Mouse (Mus musculus) CH12.LX (cell line): ENCODE measurements around the gene Mfsd6l. TPM values are rescaled to one million over a fixed set of nuclear protein-coding genes. Genes with fewer than 3 reads are reported as not detected.
A peak's percentile ranks its signal among the peaks of the same experiment; 100 is the strongest.

Experiments
- DNase-seq: peaks from one replicate; pipeline ENCODE4 v3.0.0-alpha.2; 2013; ENCODE audit errors: extremely low read depth
- H3K27ac ChIP-seq: 2 replicates; pipeline ENCODE4 v1.5.1; 2012; ENCODE audit warnings: low read depth, mild to moderate bottlenecking, control low read depth, moderate library complexity; ENCODE audit not compliant: insufficient read depth
- H3K27me3 ChIP-seq: replicated peaks from 2 replicates; pipeline ENCODE3; 2012; ENCODE audit warnings: inconsistent platforms
- H3K36me3 ChIP-seq, 2 experiments: replicated peaks in 1 of 2; 2 replicates each; pipeline versions ENCODE3 to v1.6.1; 2012; ENCODE audit warnings: inconsistent platforms in 1 of 2, low read length in 1 of 2, mild to moderate bottlenecking in 1 of 2, mixed read lengths in 1 of 2, moderate library complexity in 1 of 2; ENCODE audit not compliant: control insufficient read depth in 1 of 2, insufficient read depth in 1 of 2
- H3K4me1 ChIP-seq, 2 experiments: 2 replicates each; pipeline ENCODE4 v1.6.1; 2012; ENCODE audit warnings: inconsistent platforms in 1 of 2, moderate library complexity in 1 of 2; ENCODE audit not compliant: insufficient read depth in 2 of 2, control insufficient read depth in 1 of 2
- H3K4me2 ChIP-seq: 2 replicates; pipeline ENCODE4 v1.6.1; 2012; ENCODE audit warnings: low read depth, mild to moderate bottlenecking, control low read depth; ENCODE audit not compliant: poor library complexity, insufficient read depth, severe bottlenecking
- H3K4me3 ChIP-seq, 3 experiments: fragments of 150-350 bp in 1 of 3; sonication (generic) in 1 of 3; replicated peaks in 1 of 3; 2 replicates each; pipeline versions ENCODE3 to v1.5.1; 2011 to 2012; ENCODE audit warnings: low read depth in 2 of 3, low read length in 2 of 3, mild to moderate bottlenecking in 2 of 3, moderate library complexity in 2 of 3, control low read depth in 1 of 3, improper control_type of control experiment in 1 of 3, inconsistent platforms in 1 of 3, mixed read lengths in 1 of 3; ENCODE audit not compliant: poor library complexity in 1 of 3
- H3K79me2 ChIP-seq: replicated peaks from 2 replicates; pipeline ENCODE4 v1.6.1; 2012; ENCODE audit warnings: mild to moderate bottlenecking, moderate library complexity; ENCODE audit not compliant: control insufficient read depth, poor library complexity, insufficient read depth, severe bottlenecking; ENCODE audit errors: extremely low read depth
- H3K9ac ChIP-seq: 2 replicates; pipeline ENCODE4 v1.6.1; 2012; ENCODE audit warnings: low read depth, mild to moderate bottlenecking, control low read depth, moderate library complexity; ENCODE audit not compliant: insufficient read depth
- H3K9me3 ChIP-seq: replicated peaks from 2 replicates; pipeline ENCODE3; 2012; ENCODE audit warnings: low read length, inconsistent platforms, mixed read lengths
- CTCF ChIP-seq, 2 experiments: IDR thresholded peaks in 1 of 2; conservative IDR thresholded peaks in 1 of 2; 2 replicates each; pipeline ENCODE4 v1.5.1; 2011 to 2012; ENCODE audit warnings: low read depth in 2 of 2, low read length in 2 of 2, improper control_type of control experiment in 1 of 2, inconsistent platforms in 1 of 2, mild to moderate bottlenecking in 1 of 2, moderate library complexity in 1 of 2
- E2F4 ChIP-seq: IDR thresholded peaks from 2 replicates; pipeline ENCODE4 v1.6.1; 2011; ENCODE audit warnings: low read depth, low read length, improper control_type of control experiment; ENCODE audit not compliant: insufficient replicate concordance
- ELF1 ChIP-seq: IDR thresholded peaks from 2 replicates; pipeline ENCODE4 v1.6.1; 2014; ENCODE audit warnings: low read depth, mild to moderate bottlenecking, inconsistent platforms, low read length, improper control_type of control experiment
- GABPA ChIP-seq: IDR thresholded peaks from 2 replicates; pipeline ENCODE4 v1.6.1; 2012; ENCODE audit warnings: low read depth, low read length, improper control_type of control experiment, inconsistent platforms; ENCODE audit not compliant: insufficient replicate concordance
- JUN ChIP-seq: IDR thresholded peaks from 2 replicates; pipeline ENCODE4 v1.6.1; 2011; ENCODE audit warnings: low read depth, mild to moderate bottlenecking, low read length, improper control_type of control experiment, moderate library complexity; ENCODE audit not compliant: insufficient read depth
- MAFK ChIP-seq: IDR thresholded peaks from 2 replicates; pipeline ENCODE4 v1.6.1; 2011; ENCODE audit warnings: low read length, improper control_type of control experiment; ENCODE audit not compliant: insufficient replicate concordance
- MYC ChIP-seq: IDR thresholded peaks from 2 replicates; pipeline ENCODE4 v1.6.1; 2011; ENCODE audit warnings: low read depth, mild to moderate bottlenecking, improper control_type of control experiment, low read length
- NRF1 ChIP-seq: IDR thresholded peaks from 2 replicates; pipeline ENCODE4 v1.6.1; 2014; ENCODE audit warnings: low read depth, mild to moderate bottlenecking, inconsistent platforms, low read length, improper control_type of control experiment, moderate library complexity
- RAD21 ChIP-seq: IDR thresholded peaks from 2 replicates; pipeline ENCODE4 v1.6.1; 2011; ENCODE audit warnings: low read depth, mild to moderate bottlenecking, low read length, improper control_type of control experiment, moderate library complexity
- RCOR1 ChIP-seq: conservative IDR thresholded peaks from 2 replicates; pipeline ENCODE4 v1.6.1; 2012; ENCODE audit warnings: low read depth, mild to moderate bottlenecking, inconsistent platforms, low read length, improper control_type of control experiment
- SMC3 ChIP-seq: IDR thresholded peaks from 2 replicates; pipeline ENCODE4 v1.6.1; 2011; ENCODE audit warnings: low read depth, low read length, improper control_type of control experiment
- TBP ChIP-seq: conservative IDR thresholded peaks from 2 replicates; pipeline ENCODE4 v1.6.1; 2011; ENCODE audit warnings: low read depth, low read length, improper control_type of control experiment
- TCF12 ChIP-seq: IDR thresholded peaks from 2 replicates; pipeline ENCODE4 v1.6.1; 2014; ENCODE audit warnings: low read depth, mild to moderate bottlenecking, inconsistent platforms, low read length, improper control_type of control experiment
- UBTF ChIP-seq: IDR thresholded peaks from 2 replicates; pipeline ENCODE4 v1.6.1; 2012; ENCODE audit warnings: low read depth, mild to moderate bottlenecking, inconsistent platforms, low read length, improper control_type of control experiment, moderate library complexity
- ZKSCAN1 ChIP-seq: IDR thresholded peaks from 2 replicates; pipeline ENCODE4 v1.6.1; 2012; ENCODE audit warnings: low read depth, inconsistent platforms, low read length, improper control_type of control experiment, borderline replicate concordance
- ZNF384 ChIP-seq: IDR thresholded peaks from 2 replicates; pipeline ENCODE4 v1.6.1; 2012; ENCODE audit warnings: low read depth, low read length, improper control_type of control experiment, inconsistent platforms
- dilution Hi-C: fragments of 300-500 bp; cut with MboI; formaldehyde crosslinking; loops from 2 replicates; pipeline ENCODE4 v1.14.3; 2020; ENCODE audit warnings: low sequenced_read_pairs; ENCODE audit not compliant: extremely low pct_unique_long_range_greater_than_20kb, extremely low pct_ligation_motif_present
- in situ Hi-C: fragments of 300-500 bp; cut with MboI; formaldehyde crosslinking; loops from 3 replicates; pipeline ENCODE4 v1.14.3; 2019; ENCODE audit warnings: low sequenced_read_pairs, low pct_ligation_motif_present, low pct_unique_long_range_greater_than_20kb, mixed read lengths
- polyA plus RNA-seq: library from polyadenylated mRNA; unstranded; fragments of >175 nt; gene quantifications from 2 replicates; pipeline ENCODE4 v1.2.1, GENCODE M21; 2012; ENCODE audit warnings: low read depth; ENCODE audit not compliant: insufficient read length
- total RNA-seq, 2 experiments: library from RNA; depleted of rRNA; stranded (reverse); fragments of 300-350 nt in 1 of 2; fragments of >200 nt in 1 of 2; gene quantifications; 2 replicates each; pipeline ENCODE4 v1.2.3; 2012 to 2014

Mfsd6l gene
- total and polyA plus RNA-seq, 3 experiments: 4.0 to 6.4 (median 4.2) TPM

DNA sequence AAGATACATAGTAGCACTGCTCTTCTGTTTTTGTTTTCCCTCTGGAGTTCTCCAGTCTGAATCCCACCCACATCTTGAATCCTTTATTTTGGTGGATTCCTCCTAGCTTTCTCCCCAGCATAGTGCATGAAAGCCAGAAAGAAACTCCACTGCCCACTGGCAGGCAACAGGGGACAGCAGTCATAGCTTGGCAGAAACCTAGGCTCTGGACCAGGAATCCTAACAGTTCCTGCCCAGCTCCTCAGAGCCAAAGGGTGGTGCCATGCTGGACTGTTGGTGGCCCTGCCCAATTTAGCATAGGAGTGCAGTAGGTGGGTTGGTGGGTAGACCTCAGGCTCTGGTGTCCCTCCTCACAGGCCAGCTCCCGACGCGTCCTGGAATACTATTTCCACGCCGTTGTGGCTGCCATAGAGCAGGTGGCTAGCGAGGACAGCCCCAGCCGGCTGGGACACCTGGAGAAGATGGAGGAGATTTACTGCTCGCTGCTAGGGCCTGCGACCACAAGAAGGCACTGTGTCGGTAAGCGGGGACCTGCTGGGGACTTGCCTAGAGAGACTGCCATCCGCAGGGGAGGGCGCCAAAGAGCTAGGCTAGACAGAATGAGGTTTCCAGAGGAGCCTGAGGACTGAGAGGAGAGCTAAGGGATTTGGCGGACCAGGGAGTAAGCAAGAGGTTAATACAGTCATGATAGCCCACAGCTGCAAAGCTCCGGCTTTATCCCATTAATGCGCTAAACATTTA, 24.8 kb upstream of the Mfsd6l start:
- no peaks in the 10 kb centered on the region for H3K27me3 ChIP-seq
- H3K9me3 ChIP-seq: no peaks in the 10 kb centered on the region
- TF ChIP-seq TCF12 (no peak), RAD21 (peak; percentile 52), SMC3 (peak; percentile 75), CTCF (conservative IDR thresholded peaks at IDR 0.05 in 1 of 2, IDR thresholded peaks at IDR 0.05 in 1 of 2; ENCODE audit: low read depth in 2 of 2, low read length in 2 of 2) (peak in 1 of 2 experiments; percentile 92; a peak in 2 of 4 replicates)
- DNase-seq: peak; percentile 64
- no peak overlapping the region for H3K9ac ChIP-seq
- no peaks in the 10 kb centered on the region for H3K79me2 ChIP-seq
- dilution Hi-C loops: no loop called here
- no peak overlapping the region for H3K4me2 ChIP-seq
- peaks cover 93 to 100% of the 10 kb centered on the region in 2 experiments for H3K36me3 ChIP-seq
- no peak overlapping the region for H3K4me3 ChIP-seq
- in situ Hi-C loops: no loop called here
- H3K27ac ChIP-seq: no peak overlapping the region
- H3K4me1 ChIP-seq: peaks cover 0 to 16% of the 10 kb centered on the region in 2 experiments; a peak in 2 of 4 replicates

- Histone ChIP-seq H3K27ac (no peak overlapping the region), H3K36me3 (peaks cover 90 to 100% of the 10 kb centered on the region in 2 experiments), H3K9ac (no peak overlapping the region), H3K79me2 (no peaks in the 10 kb centered on the region), H3K27me3 (no peaks in the 10 kb centered on the region), H3K9me3 (no peaks in the 10 kb centered on the region), H3K4me2 (no peak overlapping the region), H3K4me3 (no peak overlapping the region), H3K4me1 (peaks cover 0 to 19% of the 10 kb centered on the region in 2 experiments; a peak in 2 of 4 replicates)
- dilution Hi-C loops (no loop called here), in situ Hi-C loops (no loop called here)
- TF ChIP-seq NRF1 (no peak), UBTF (no peak), E2F4 (no peak), GABPA (no peak), MYC (no peak), ZNF384 (no peak), ELF1 (no peak), TBP (no peak), ZKSCAN1 (no peak), MAFK (no peak), JUN (no peak), RCOR1 (no peak), CTCF (conservative IDR thresholded peaks at IDR 0.05 in 1 of 2, IDR thresholded peaks at IDR 0.05 in 1 of 2; ENCODE audit: low read depth in 2 of 2, low read length in 2 of 2) (no peak)
- no peak for DNase-seq
Observed at GRCm38 (mm10) chr11:68531941-68532535, 23.9 kb upstream of the Mfsd6l start.
